Mouse (Mus musculus): ENCODE measurements around the gene Polr2h.
"Not testable (repeated sequence)": the region's sequence is repeated elsewhere in the genome, so short reads cannot be mapped to it uniquely, and the experiment has no call there.

Polr2h gene

GRCm38 (mm10) chr16:20717181-20717977, at the start of gene Polr2h, which contains the start of gene Clcn2:
Polr2h (plus strand) TSS chr16:20717665.
Clcn2 (minus strand) TSS chr16:20717746.
- DNase-seq, result peak; percentile 97

- not testable (repeated sequence) for DNase-seq
Measured at GRCm38 (mm10) chr16:20668013-20668412, 49.5 kb upstream of the Polr2h start, which contains the start of gene Eif4g1. Eif4g1 (plus strand) TSS chr16:20668313.

GRCm38 (mm10) chr16:20670291-20670690, 47.2 kb upstream of the Polr2h start:
- DNase-seq, result no peak

- no peak for DNase-seq
Measured at GRCm38 (mm10) chr16:20671886-20672285, 45.6 kb upstream of the Polr2h start.

- DNase-seq, result peak; percentile 98
Measured at GRCm38 (mm10) chr16:20672500-20672902, 45.0 kb upstream of the Polr2h start.

- peak; percentile 71 for DNase-seq
Measured at GRCm38 (mm10) chr16:20672965-20673705, 44.3 kb upstream of the Polr2h start.

- DNase-seq, result no peak
Measured at GRCm38 (mm10) chr16:20673706-20674303, 43.7 kb upstream of the Polr2h start.

- no peak for DNase-seq
Measured at GRCm38 (mm10) chr16:20675213-20675612, 42.3 kb upstream of the Polr2h start.

- no peak for DNase-seq
Measured at GRCm38 (mm10) chr16:20676702-20677101, 40.8 kb upstream of the Polr2h start.

- no peak for DNase-seq
Measured at GRCm38 (mm10) chr16:20677380-20677779, 40.1 kb upstream of the Polr2h start.

GRCm38 (mm10) chr16:20677974-20678675, 39.3 kb upstream of the Polr2h start:
- DNase-seq, result peak; percentile 95

- no peak for DNase-seq
Measured at GRCm38 (mm10) chr16:20690774-20691173, 26.7 kb upstream of the Polr2h start.

GRCm38 (mm10) chr16:20691617-20692016, 25.8 kb upstream of the Polr2h start:
- no peak for DNase-seq

GRCm38 (mm10) chr16:20692241-20692965, 25.1 kb upstream of the Polr2h start:
- no peak for DNase-seq

- DNase-seq, result peak; percentile 95
Measured at GRCm38 (mm10) chr16:20693111-20693701, 24.3 kb upstream of the Polr2h start, which contains the start of gene Fam131a. Fam131a (plus strand) TSS chr16:20693241.

GRCm38 (mm10) chr16:20694781-20695180, 22.7 kb upstream of the Polr2h start:
- peak; percentile 64 for DNase-seq

GRCm38 (mm10) chr16:20695622-20696323, 21.7 kb upstream of the Polr2h start:
- peak; percentile 74 for DNase-seq

- no peak for DNase-seq
Measured at GRCm38 (mm10) chr16:20699266-20699665, 18.2 kb upstream of the Polr2h start.

- no peak for DNase-seq
Measured at GRCm38 (mm10) chr16:20700036-20700435, 17.4 kb upstream of the Polr2h start.

- no peak for DNase-seq
Measured at GRCm38 (mm10) chr16:20701316-20701715, 16.1 kb upstream of the Polr2h start.

Measured in lung, postnatal 36 days (tissue).